Mouse (Mus musculus): ENCODE results near the gene N4bp2. TPM values are rescaled to one million over a fixed set of nuclear protein-coding genes. Genes with fewer than 3 reads are reported as not detected.
"Not testable (repeated sequence)": the region's sequence is repeated elsewhere in the genome, so short reads cannot be mapped to it uniquely, and the experiment has no call there.

Gene N4bp2
- total and polyA plus RNA-seq, 3 experiments: 11.4 to 50.6 (median 12.9) TPM

- Histone ChIP-seq H3K27ac (ENCODE audit: control insufficient read depth, low read depth, low read length) (no peak overlapping the region), H3K36me3 (ENCODE audit: control insufficient read depth in 1 of 2, insufficient read depth in 2 of 2, low read length in 2 of 2) (peaks cover 0 to 2% of the 10 kb centered on the region in 2 experiments; a peak in 2 of 4 replicates), H3K79me2 (ENCODE audit: control insufficient read depth, insufficient read depth, low read length, poor library complexity) (peaks cover 3% of the 10 kb centered on the region), H3K27me3 (ENCODE audit: control insufficient read depth in 1 of 2, insufficient read depth in 2 of 2, low read length in 2 of 2) (no peaks in the 10 kb centered on the region), H3K9ac (ENCODE audit: control insufficient read depth, low read depth, low read length, poor library complexity, severe bottlenecking) (no peak overlapping the region), H3K4me3 (ENCODE audit: control insufficient read depth in 1 of 2, insufficient read depth in 1 of 2, low read depth in 2 of 2, low read length in 2 of 2) (no peak overlapping the region), H3K4me1 (ENCODE audit: control insufficient read depth in 1 of 2, insufficient read depth in 2 of 2, low read length in 2 of 2) (no peaks in the 10 kb centered on the region; a peak in 1 of 4 replicates), H3K9me3 (replicated peaks; ENCODE audit: insufficient read depth, low read length) (no peaks in the 10 kb centered on the region)
- DNase-seq (ENCODE audit: low read depth, low spot score): no peak
- TF ChIP-seq HCFC1 (IDR thresholded peaks at IDR 0.05; ENCODE audit: low read depth, low read length) (no peak), MEF2A (IDR thresholded peaks at IDR 0.05; ENCODE audit: extremely low read depth, insufficient replicate concordance, low read depth, low read length, poor library complexity, severe bottlenecking) (no peak), MAZ (IDR thresholded peaks at IDR 0.05; ENCODE audit: low read depth, low read length) (no peak), NRF1 (IDR thresholded peaks at IDR 0.05; ENCODE audit: insufficient read depth, low read depth, low read length, poor library complexity, severe bottlenecking) (no peak), CHD1 (IDR thresholded peaks at IDR 0.05; ENCODE audit: low read depth, low read length) (no peak), ELF1 (IDR thresholded peaks at IDR 0.05; ENCODE audit: low read depth, low read length) (no peak), ZKSCAN1 (IDR thresholded peaks at IDR 0.05; ENCODE audit: low read depth, low read length) (no peak), NELFE (IDR thresholded peaks at IDR 0.05; ENCODE audit: low read depth, low read length) (no peak), MAX (IDR thresholded peaks at IDR 0.05; ENCODE audit: low read length) (no peak), MAFK (IDR thresholded peaks at IDR 0.05; ENCODE audit: borderline replicate concordance, low read depth, low read length) (no peak), USF2 (IDR thresholded peaks at IDR 0.05; ENCODE audit: borderline replicate concordance in 1 of 2, insufficient read depth in 1 of 2, low read depth in 1 of 2, low read length in 2 of 2) (no peak), ZC3H11A (IDR thresholded peaks at IDR 0.05; ENCODE audit: low read depth, low read length) (no peak), CHD2 (IDR thresholded peaks at IDR 0.05; ENCODE audit: low read length) (no peak), MYC (IDR thresholded peaks at IDR 0.05; ENCODE audit: low read depth, low read length) (no peak), SIN3A (IDR thresholded peaks at IDR 0.05; ENCODE audit: low read length) (no peak)
Measured at GRCm38 (mm10) chr5:65770065-65770464, 6.7 kb downstream of the N4bp2 start.

- Histone ChIP-seq H3K9ac (ENCODE audit: control insufficient read depth, low read depth, low read length, poor library complexity, severe bottlenecking) (no peak overlapping the region), H3K4me3 (ENCODE audit: control insufficient read depth in 1 of 2, insufficient read depth in 1 of 2, low read depth in 2 of 2, low read length in 2 of 2) (no peak overlapping the region), H3K79me2 (ENCODE audit: control insufficient read depth, insufficient read depth, low read length, poor library complexity) (peaks cover 2% of the 10 kb centered on the region), H3K27ac (ENCODE audit: control insufficient read depth, low read depth, low read length) (no peak overlapping the region), H3K9me3 (replicated peaks; ENCODE audit: insufficient read depth, low read length) (no peaks in the 10 kb centered on the region), H3K4me1 (ENCODE audit: control insufficient read depth in 1 of 2, insufficient read depth in 2 of 2, low read length in 2 of 2) (peaks cover 0 to 4% of the 10 kb centered on the region in 2 experiments; a peak in 2 of 4 replicates), H3K27me3 (ENCODE audit: control insufficient read depth in 1 of 2, insufficient read depth in 2 of 2, low read length in 2 of 2) (no peaks in the 10 kb centered on the region), H3K36me3 (ENCODE audit: control insufficient read depth in 1 of 2, insufficient read depth in 2 of 2, low read length in 2 of 2) (peaks cover 0 to 4% of the 10 kb centered on the region in 2 experiments; a peak in 2 of 4 replicates)
- TF ChIP-seq USF1 (IDR thresholded peaks at IDR 0.05; ENCODE audit: low read depth, low read length) (no peak), RCOR1 (IDR thresholded peaks at IDR 0.05; ENCODE audit: low read depth, low read length) (no peak), GATA1 (IDR thresholded peaks at IDR 0.05; ENCODE audit: low read depth, low read length) (no peak), TCF12 (IDR thresholded peaks at IDR 0.05; ENCODE audit: low read depth, low read length) (no peak), SMC3 (IDR thresholded peaks at IDR 0.05; ENCODE audit: low read depth, low read length) (no peak), UBTF (IDR thresholded peaks at IDR 0.05; ENCODE audit: borderline replicate concordance, insufficient read depth, low read depth, low read length) (no peak), ZMIZ1 (IDR thresholded peaks at IDR 0.05; ENCODE audit: low read depth, low read length) (no peak), CHD2 (IDR thresholded peaks at IDR 0.05; ENCODE audit: low read length) (no peak)
- DNase-seq (ENCODE audit: low read depth, low spot score): no peak
Measured at GRCm38 (mm10) chr5:65770493-65770892, 7.2 kb downstream of the N4bp2 start.

GRCm38 (mm10) chr5:65773957-65774356 is 10.6 kb downstream of the N4bp2 start:
- H3K9ac ChIP-seq (ENCODE audit: control insufficient read depth, low read depth, low read length, poor library complexity, severe bottlenecking); H3K27ac ChIP-seq (ENCODE audit: control insufficient read depth, low read depth, low read length); H3K79me2 ChIP-seq (ENCODE audit: control insufficient read depth, insufficient read depth, low read length, poor library complexity); H3K9me3 ChIP-seq (replicated peaks; ENCODE audit: insufficient read depth, low read length); H3K4me3 ChIP-seq (ENCODE audit: control insufficient read depth in 1 of 2, insufficient read depth in 1 of 2, low read depth in 2 of 2, low read length in 2 of 2); DNase-seq (ENCODE audit: low read depth, low spot score); H3K27me3 ChIP-seq (ENCODE audit: control insufficient read depth in 1 of 2, insufficient read depth in 2 of 2, low read length in 2 of 2): not testable (repeated sequence)
- Histone ChIP-seq H3K36me3 (ENCODE audit: control insufficient read depth in 1 of 2, insufficient read depth in 2 of 2, low read length in 2 of 2) (peaks cover 0 to 10% of the 10 kb centered on the region in 2 experiments; a peak in 2 of 4 replicates), H3K4me1 (ENCODE audit: control insufficient read depth in 1 of 2, insufficient read depth in 2 of 2, low read length in 2 of 2) (peaks cover 4 to 13% of the 10 kb centered on the region in 2 experiments)

Data from MEL (cell line).